Mouse (Mus musculus): ENCODE measurements around the gene Cux1.

GRCm38 (mm10) chr5:136422948-136423347 is 144.3 kb downstream of the Cux1 start:
- TF ChIP-seq POLR2A (IDR thresholded peaks at IDR 0.05; ENCODE audit: extremely low read depth, insufficient read depth, low read length) (no peak), CTCF (IDR thresholded peaks at IDR 0.05; ENCODE audit: extremely low read depth, insufficient read depth, low read length) (no peak)
